Mouse (Mus musculus): ENCODE results near the gene Zmym4.

DNA sequence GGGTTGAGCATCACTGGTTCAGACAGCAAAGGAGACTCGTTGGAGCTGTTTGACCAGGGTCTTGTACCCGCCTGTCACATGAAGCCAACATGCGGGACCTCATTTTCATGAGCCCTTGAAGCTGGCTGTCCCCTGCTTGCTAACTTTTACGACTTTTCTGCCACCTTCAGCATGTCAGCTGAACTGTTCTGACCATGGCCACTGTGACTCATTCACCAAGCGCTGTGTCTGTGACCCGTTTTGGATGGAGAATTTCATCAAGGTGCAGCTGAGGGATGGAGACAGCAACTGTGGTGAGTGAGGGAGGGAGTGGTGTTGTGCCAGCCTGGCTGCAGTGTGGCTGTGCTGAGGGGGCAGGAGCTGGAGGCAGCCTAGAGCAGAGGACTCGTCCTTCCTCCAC is 121.0 kb downstream of the Zmym4 start:
- TF ChIP-seq CTCF (IDR thresholded peaks at IDR 0.05; ENCODE audit: low read depth) = no peak
- TF ChIP-seq EP300 (IDR thresholded peaks at IDR 0.05; ENCODE audit: low read depth) = no peak
